Mouse (Mus musculus): ENCODE measurements at regions not wholly inside any gene's neighbourhood (a gene's known extent, or its start where the extent isn't known, plus 50 kb on each side); places are given as distances from the start of the nearest gene placed in this dataset.

GRCm38 (mm10) chr10:66935731-66936130, 160.2 kb upstream of the Jmjd1c start:
- DNase-seq, result no peak

- no peak for DNase-seq
Observed at GRCm38 (mm10) chr10:66937116-66937515, 158.8 kb upstream of the Jmjd1c start.

GRCm38 (mm10) chr10:66940368-66940767, 155.6 kb upstream of the Jmjd1c start:
- no peak for DNase-seq

- DNase-seq, result no peak
Observed at GRCm38 (mm10) chr10:66940922-66941321, 155.0 kb upstream of the Jmjd1c start.

GRCm38 (mm10) chr10:66941974-66942373, 154.0 kb upstream of the Jmjd1c start:
- DNase-seq, result peak; percentile 21

GRCm38 (mm10) chr10:66943875-66944274, 152.1 kb upstream of the Jmjd1c start:
- peak; percentile 15 for DNase-seq

- DNase-seq, result no peak
Observed at GRCm38 (mm10) chr10:66946161-66946560, 149.8 kb upstream of the Jmjd1c start.

- DNase-seq, result no peak
Observed at GRCm38 (mm10) chr10:66948329-66948728, 147.6 kb upstream of the Jmjd1c start.

GRCm38 (mm10) chr10:66950441-66950840, 145.5 kb upstream of the Jmjd1c start:
- DNase-seq, result no peak

GRCm38 (mm10) chr10:66951231-66951822, 144.6 kb upstream of the Jmjd1c start:
- DNase-seq, result no peak

- DNase-seq, result no peak
Observed at GRCm38 (mm10) chr10:66951935-66952334, 144.0 kb upstream of the Jmjd1c start.

- no peak for DNase-seq
Observed at GRCm38 (mm10) chr10:66953248-66953975, 142.5 kb upstream of the Jmjd1c start.

GRCm38 (mm10) chr10:66953976-66954505, 141.9 kb upstream of the Jmjd1c start:
- peak; percentile 23 for DNase-seq

GRCm38 (mm10) chr10:66955430-66955829, 140.5 kb upstream of the Jmjd1c start:
- DNase-seq, result no peak

GRCm38 (mm10) chr10:66956619-66957018, 139.3 kb upstream of the Jmjd1c start:
- no peak for DNase-seq

- DNase-seq, result no peak
Observed at GRCm38 (mm10) chr10:66957373-66957772, 138.6 kb upstream of the Jmjd1c start.
